Mouse (Mus musculus) leukemia stem cell, adult 10-12 weeks (primary cell): ENCODE data around the gene Nudt17. TPM values are rescaled to one million over a fixed set of nuclear protein-coding genes. Genes with fewer than 3 reads are reported as not detected.

ENCODE experiments used
- polyA plus RNA-seq: library from polyadenylated mRNA; stranded (reverse); fragments of >175 nt; gene quantifications from 2 replicates; pipeline ENCODE4 v1.2.3, GENCODE M21; 2012; ENCODE audit warnings: low replicate concordance

The Nudt17 gene
- polyA plus RNA-seq, result 0.36 and 0.42 TPM in 2 replicates

DNA sequence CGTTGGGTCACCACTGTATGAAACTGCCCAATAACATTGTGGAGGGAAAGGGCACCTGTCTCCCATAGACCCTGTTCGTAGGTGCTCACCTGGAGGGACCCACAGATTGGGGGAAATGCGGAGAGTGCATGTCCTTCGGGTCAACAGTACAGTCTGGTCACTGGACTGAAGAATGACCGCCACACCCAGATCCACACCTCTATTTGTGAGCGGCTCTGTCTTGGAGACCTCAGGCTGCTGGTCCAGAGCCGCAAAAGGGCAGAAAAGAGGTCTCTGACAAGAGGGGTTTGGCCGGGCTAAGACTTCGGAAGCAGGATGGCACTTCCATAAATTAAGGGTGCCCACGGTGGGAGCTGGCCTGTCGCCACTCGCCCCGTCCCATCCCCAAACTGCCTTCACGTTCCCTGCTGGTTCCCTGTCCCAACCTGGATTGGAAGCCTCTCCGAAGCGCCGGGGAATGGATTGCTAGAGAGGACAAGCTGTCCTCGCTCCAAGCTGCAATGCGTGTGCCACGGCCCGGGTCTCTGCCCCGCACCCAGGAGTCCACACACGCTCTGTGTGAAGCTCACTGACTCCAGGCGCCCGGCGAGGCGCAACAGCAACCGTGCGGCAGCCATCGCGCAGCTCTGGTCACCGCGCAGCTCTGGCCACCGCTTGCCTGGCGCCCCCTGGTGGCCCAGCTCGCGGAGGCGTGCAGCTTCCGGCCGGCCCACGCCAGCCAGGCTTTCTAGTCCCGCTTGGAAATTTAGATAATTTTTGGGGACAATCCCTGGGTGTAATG, at the start of gene Nudt17:
Gene Nudt17, minus strand, starts transcription at position 660 of the 781 bp plus-strand sequence.

GRCm38 (mm10) chr3:96727343-96727827, 19.0 kb upstream of the Nudt17 start, which contains the start of the genes Polr3c and Rnf115:
Polr3c (minus strand) TSS chr3:96727628.
Rnf115 (plus strand) TSS chr3:96727664.

DNA sequence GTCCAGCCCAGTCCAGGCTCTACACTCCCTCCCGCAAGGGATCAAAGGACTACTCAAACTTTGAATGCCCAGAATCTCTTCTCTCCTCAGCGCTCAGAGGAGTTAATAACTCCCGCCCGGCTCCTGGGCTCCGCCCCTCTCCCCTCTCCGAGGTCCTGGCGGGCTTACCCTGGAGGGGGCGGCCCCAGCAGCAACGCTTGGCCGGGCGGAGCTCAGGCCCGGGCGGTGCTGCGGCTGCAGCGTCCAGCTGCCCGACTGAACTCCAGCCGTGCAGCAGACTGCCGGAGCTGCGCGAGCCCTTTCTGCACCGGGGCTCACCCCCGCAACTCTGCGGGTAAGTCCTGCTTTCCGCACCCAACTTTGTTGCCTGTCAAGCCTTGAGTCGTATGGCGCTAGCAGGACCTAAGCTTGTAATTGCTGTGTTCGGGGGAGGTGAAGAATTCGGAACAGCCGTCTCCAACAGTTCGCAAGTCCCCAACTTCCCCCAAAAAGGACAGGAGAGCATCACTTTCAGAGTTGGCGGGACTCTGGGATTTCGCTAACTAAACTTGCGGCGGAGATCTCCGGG, 12.1 kb downstream of the Nudt17 start, which contains the start of gene Pias3:
Gene Pias3, plus strand, starts transcription at position 187 of the 568 bp plus-strand sequence.

DNA sequence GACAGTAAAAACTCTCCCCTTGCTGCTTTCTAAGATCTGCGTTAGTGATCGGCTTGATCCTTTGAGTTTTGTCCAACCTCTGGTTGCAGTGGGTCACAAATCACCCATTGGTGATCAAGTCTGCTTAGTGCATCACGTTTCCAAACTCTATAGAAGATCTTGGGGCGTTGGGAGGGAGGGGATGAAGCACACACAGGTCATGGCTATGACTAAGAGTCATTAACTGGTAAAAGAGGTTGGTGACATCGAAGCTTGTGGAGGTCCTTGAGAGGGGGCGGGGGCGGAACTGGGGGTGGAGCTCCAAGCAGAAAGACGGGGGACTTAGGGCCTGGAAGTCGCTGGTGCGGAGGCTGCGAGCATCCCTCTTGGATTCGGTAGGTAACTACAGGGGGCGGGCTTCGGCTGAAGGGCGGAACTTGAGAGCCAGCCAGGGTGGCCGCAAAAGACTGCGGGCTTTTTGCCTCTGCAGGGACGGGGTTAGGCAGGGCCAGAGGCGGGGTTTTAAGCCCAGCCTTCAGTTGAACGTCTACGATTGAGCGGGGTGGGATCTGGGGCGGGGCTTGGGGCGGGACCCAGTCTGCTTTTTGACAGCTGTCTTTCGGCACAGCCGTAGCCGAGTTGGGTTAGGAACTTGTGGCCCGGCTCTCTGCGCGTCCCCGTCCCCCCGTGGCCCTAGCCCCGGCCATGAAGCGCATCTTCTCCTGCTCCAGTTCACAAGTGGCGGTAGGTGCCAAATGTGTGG, 38.5 kb downstream of the Nudt17 start, which contains the start of gene Ankrd35:
Gene Ankrd35, plus strand, starts transcription at position 405 of the 742 bp plus-strand sequence.

Other genes starting within 250 kb of the Nudt17 start
- gene Hfe2, start 183.4 kb downstream of the Nudt17 start, polyA plus RNA-seq, result 0.55 and 0.85 TPM in 2 replicates
- 2.1 and 8.1 TPM in 2 replicates for gene Txnip, start 150.6 kb downstream of the Nudt17 start, polyA plus RNA-seq
- not detected in 2 replicates for gene Gm16253, start 131.6 kb downstream of the Nudt17 start, polyA plus RNA-seq
- gene Polr3gl, start 114.4 kb downstream of the Nudt17 start, polyA plus RNA-seq, result 9.2 and 13.8 TPM in 2 replicates
- gene Ankrd34a, start 111.9 kb downstream of the Nudt17 start, polyA plus RNA-seq, result 0.19 and 0.30 TPM in 2 replicates
- 0.26 and 0.30 TPM in 2 replicates for gene Lix1l, start 107.4 kb downstream of the Nudt17 start, polyA plus RNA-seq
- 13.0 and 66.3 TPM in 2 replicates for gene Rbm8a, start 78.6 kb downstream of the Nudt17 start, polyA plus RNA-seq
- 2.5 and 5.2 TPM in 2 replicates for gene Pex11b, start 73.2 kb downstream of the Nudt17 start, polyA plus RNA-seq
- 0.06 TPM in 1 of 2 replicates, not detected in the other for gene Gm42957, start 73.1 kb downstream of the Nudt17 start, polyA plus RNA-seq
- 0.03 and 0.09 TPM in 2 replicates for gene Itga10, start 63.0 kb downstream of the Nudt17 start, polyA plus RNA-seq
- gene Ankrd35, start 38.4 kb downstream of the Nudt17 start, polyA plus RNA-seq, result 0.12 and 0.19 TPM in 2 replicates
- 12.3 and 23.7 TPM in 2 replicates for gene Pias3, start 12.2 kb downstream of the Nudt17 start, polyA plus RNA-seq
- gene Polr3c, start 19.1 kb upstream of the Nudt17 start, polyA plus RNA-seq, result 3.9 and 4.2 TPM in 2 replicates
- 18.2 and 18.6 TPM in 2 replicates for gene Rnf115, start 19.1 kb upstream of the Nudt17 start, polyA plus RNA-seq
- gene Pdzk1, start 120.7 kb upstream of the Nudt17 start, polyA plus RNA-seq, result not detected in 2 replicates
- gene Cd160, start 120.8 kb upstream of the Nudt17 start, polyA plus RNA-seq, result 2.4 and 2.6 TPM in 2 replicates
- gene Gja5, start 196.1 kb upstream of the Nudt17 start, polyA plus RNA-seq, result 0.26 TPM in 1 of 2 replicates, not detected in the other
- gene Gpr89, start 196.8 kb upstream of the Nudt17 start, polyA plus RNA-seq, result 0.93 and 4.1 TPM in 2 replicates
- not detected in 2 replicates for gene Gja8, start 217.5 kb upstream of the Nudt17 start, polyA plus RNA-seq